In genomic region chr15:94342365-94342764, GRCm38 (mm10) we compare ENCODE assay signal across 9 mouse cellular contexts.
A peak's percentile ranks its signal among the peaks of the same experiment; 100 is the strongest.
DNase-seq lines count a peak whose midpoint lies in the region; ATAC-seq lines count a peak whose summit lies in the region.
"Had no signal": no experiment of that assay in that cellular context is flagged by ENCODE, and none has a peak within 500 bp of the region (broad histone marks: within the 10 kb centered on the region; RNA-seq: fewer than 3 reads in every experiment).

No protein-coding gene starts in this region.

- no peaks in the 10 kb centered on the region for H3K4me1 ChIP-seq in forebrain, embryonic 11.5 days (replicated peaks; ENCODE audit: control insufficient read depth, insufficient read depth, low read length)
- no peaks in the 10 kb centered on the region for H3K4me1 ChIP-seq in forebrain, embryonic 12.5 days
- H3K4me1 ChIP-seq: midbrain, embryonic 12.5 days had no signal

- 72% methylated on average over 10 of the region's 10 CpGs for WGBS in forebrain, embryonic 11.5 days
- WGBS in forebrain, embryonic 12.5 days = 60% methylated on average over 10 of the region's 10 CpGs

- H3K36me3 ChIP-seq in forebrain, embryonic 11.5 days (ENCODE audit: control insufficient read depth, insufficient read depth, low read length) = no peaks in the 10 kb centered on the region; the same call in 1 of the 2 replicates
- H3K36me3 ChIP-seq in forebrain, embryonic 12.5 days (replicated peaks) = peaks cover 33% of the 10 kb centered on the region

- peak; percentile 81 for DNase-seq in forebrain, embryonic 11.5 days (ENCODE audit: low spot score)
- DNase-seq in R1 (ENCODE audit: low read depth, low spot score) = peak; percentile 55
- DNase-seq in cerebellum, postnatal 4 days (ENCODE audit: low spot score in 2 of 2) = peak; percentile 75 to 77
- peak; percentile 61 for DNase-seq in heart, adult 8-10 months (ENCODE audit: low spot score)
- peak; percentile 74 to 90 for DNase-seq in layer of hippocampus, postnatal 25 days (ENCODE audit: extremely low spot score in 1 of 2, low spot score in 1 of 2)
- DNase-seq in mesoderm, embryonic 11.5 days (ENCODE audit: low read depth, low spot score) = peak; percentile 68
- peak; percentile 35 for DNase-seq in telencephalon, adult 2 months (ENCODE audit: low read depth, low spot score)

- H3K4me3 ChIP-seq in forebrain, embryonic 11.5 days (ENCODE audit: low read depth, low read length) = no peak overlapping the region
- H3K4me3 ChIP-seq in forebrain, embryonic 12.5 days (replicated peaks) = no peak overlapping the region
- H3K4me3 ChIP-seq: midbrain, embryonic 12.5 days had no signal

- H3K9ac ChIP-seq in forebrain, embryonic 11.5 days (ENCODE audit: low read length) = no peak overlapping the region
- H3K9ac ChIP-seq in forebrain, embryonic 12.5 days = no peak overlapping the region
- H3K9ac ChIP-seq: midbrain, embryonic 12.5 days had no signal

- H3K27me3 ChIP-seq in forebrain, embryonic 11.5 days (ENCODE audit: control insufficient read depth, insufficient read depth, low read length) = no peaks in the 10 kb centered on the region
- H3K27me3 ChIP-seq in forebrain, embryonic 12.5 days = no peaks in the 10 kb centered on the region
- H3K27me3 ChIP-seq: midbrain, embryonic 12.5 days had no signal

- H3K9me3 ChIP-seq in forebrain, embryonic 11.5 days (ENCODE audit: control insufficient read depth, low read length) = no peaks in the 10 kb centered on the region
- no peaks in the 10 kb centered on the region for H3K9me3 ChIP-seq in forebrain, embryonic 12.5 days

- H3K4me2 ChIP-seq in forebrain, embryonic 11.5 days (ENCODE audit: low read depth, low read length, severe bottlenecking) = no peak overlapping the region
- no peak overlapping the region for H3K4me2 ChIP-seq in forebrain, embryonic 12.5 days
- H3K4me2 ChIP-seq: midbrain, embryonic 12.5 days had no signal

- no peak for ATAC-seq in forebrain, embryonic 11.5 days (replicated peaks; ENCODE audit: low FRiP score)
- no peak for ATAC-seq in forebrain, embryonic 12.5 days (ENCODE audit: low FRiP score)

- no peak overlapping the region for H3K27ac ChIP-seq in forebrain, embryonic 11.5 days (ENCODE audit: low read depth, low read length)
- H3K27ac ChIP-seq in forebrain, embryonic 12.5 days = no peak overlapping the region
- H3K27ac ChIP-seq: midbrain, embryonic 12.5 days had no signal
